Mouse (Mus musculus): Measurements from ENCODE around the gene Csnk2a2.

Gene Csnk2a2

GRCm38 (mm10) chr8:95490006-95490405 lies at the start of gene Csnk2a2:
Csnk2a2 (minus strand) TSS chr8:95490039.
- no peak for DNase-seq (ENCODE audit: low spot score in 2 of 2)

- DNase-seq (ENCODE audit: low spot score in 2 of 2), result no peak
These were observed 49.6 kb upstream of the Csnk2a2 start for GRCm38 (mm10) chr8:95539487-95539886.

- peak in 1 of 2 experiments; percentile 14 for DNase-seq (ENCODE audit: low spot score in 2 of 2)
These were observed 43.9 kb upstream of the Csnk2a2 start, which contains the start of gene Ccdc113 for GRCm38 (mm10) chr8:95533584-95534387. Ccdc113 (plus strand) TSS chr8:95534085.

GRCm38 (mm10) chr8:95532206-95532605 lies 42.4 kb upstream of the Csnk2a2 start:
- no peak for DNase-seq (ENCODE audit: low spot score in 2 of 2)

GRCm38 (mm10) chr8:95528750-95529310 lies 39.0 kb upstream of the Csnk2a2 start:
- DNase-seq (ENCODE audit: low spot score in 2 of 2), result no peak

- no peak for DNase-seq (ENCODE audit: low spot score in 2 of 2)
These were observed 38.4 kb upstream of the Csnk2a2 start for GRCm38 (mm10) chr8:95528194-95528593.

- no peak for DNase-seq (ENCODE audit: low spot score in 2 of 2)
These were observed 34.2 kb upstream of the Csnk2a2 start for GRCm38 (mm10) chr8:95523991-95524390.

- DNase-seq (ENCODE audit: low spot score in 2 of 2), result no peak
These were observed 27.1 kb upstream of the Csnk2a2 start for GRCm38 (mm10) chr8:95516928-95517327.

- DNase-seq (ENCODE audit: low spot score in 2 of 2), result no peak
These were observed 23.4 kb upstream of the Csnk2a2 start for GRCm38 (mm10) chr8:95513219-95513618.

- no peak for DNase-seq (ENCODE audit: low spot score in 2 of 2)
These were observed 22.4 kb upstream of the Csnk2a2 start for GRCm38 (mm10) chr8:95512257-95512656.

- no peak for DNase-seq (ENCODE audit: low spot score in 2 of 2)
These were observed 16.4 kb upstream of the Csnk2a2 start for GRCm38 (mm10) chr8:95506245-95506644.

GRCm38 (mm10) chr8:95505606-95506005 lies 15.8 kb upstream of the Csnk2a2 start:
- no peak for DNase-seq (ENCODE audit: low spot score in 2 of 2)

- DNase-seq (ENCODE audit: low spot score in 2 of 2), result no peak
These were observed 15.0 kb upstream of the Csnk2a2 start for GRCm38 (mm10) chr8:95504835-95505234.

GRCm38 (mm10) chr8:95502431-95502830 lies 12.6 kb upstream of the Csnk2a2 start:
- no peak for DNase-seq (ENCODE audit: low spot score in 2 of 2)

- DNase-seq (ENCODE audit: low spot score in 2 of 2), result no peak
These were observed 10.6 kb upstream of the Csnk2a2 start for GRCm38 (mm10) chr8:95500436-95500835.

- no peak for DNase-seq (ENCODE audit: low spot score in 2 of 2)
These were observed 9.6 kb upstream of the Csnk2a2 start for GRCm38 (mm10) chr8:95499266-95500064.

GRCm38 (mm10) chr8:95497821-95498220 lies 8.0 kb upstream of the Csnk2a2 start:
- no peak for DNase-seq (ENCODE audit: low spot score in 2 of 2)

GRCm38 (mm10) chr8:95496420-95496819 lies 6.6 kb upstream of the Csnk2a2 start:
- no peak for DNase-seq (ENCODE audit: low spot score in 2 of 2)

GRCm38 (mm10) chr8:95495444-95495843 lies 5.6 kb upstream of the Csnk2a2 start:
- no peak for DNase-seq (ENCODE audit: low spot score in 2 of 2)

GRCm38 (mm10) chr8:95492057-95492456 lies 2.2 kb upstream of the Csnk2a2 start:
- no peak for DNase-seq (ENCODE audit: low spot score in 2 of 2)

- DNase-seq (ENCODE audit: low spot score in 2 of 2), result peak; percentile 77 to 89
These were observed 1.0 kb downstream of the Csnk2a2 start for GRCm38 (mm10) chr8:95488698-95489332.
